Comparison of ENCODE assay signal across 22 mouse cellular contexts in genomic region chr8:70914704-70915103, GRCm38 (mm10). TPM values are rescaled to one million over a fixed set of nuclear protein-coding genes. Genes with fewer than 3 reads are reported as not detected.
A peak's percentile ranks its signal among the peaks of the same experiment; 100 is the strongest.
DNase-seq lines count a peak whose midpoint lies in the region; TF ChIP-seq lines count a peak whose summit lies in the region.
"Had no signal": no experiment of that assay in that cellular context is flagged by ENCODE, and none has a peak within 500 bp of the region (broad histone marks: within the 10 kb centered on the region; RNA-seq: fewer than 3 reads in every experiment).

No protein-coding gene starts in this region.

- H3K36me3 ChIP-seq in ES-E14 (ENCODE audit: control insufficient read depth, insufficient read depth, low read length, poor library complexity, severe bottlenecking): peaks cover 48% of the 10 kb centered on the region

- H3K4me1 ChIP-seq in ES-E14 (ENCODE audit: control insufficient read depth in 2 of 2, insufficient read depth in 2 of 2, low read length in 2 of 2, poor library complexity in 1 of 2): peaks cover 4 to 19% of the 10 kb centered on the region in 2 experiments; a peak in 3 of 4 replicates
- H3K4me1 ChIP-seq: embryonic facial prominence, embryonic 10.5 days; forebrain, embryonic 13.5 days; heart, embryonic 15.5 days; hindbrain, embryonic 15.5 days had no signal

- peak overlapping the region; percentile 32 for H3K9ac ChIP-seq in ES-E14 (ENCODE audit: insufficient read depth, low read depth, low read length, poor library complexity, severe bottlenecking)
- H3K9ac ChIP-seq: forebrain, embryonic 13.5 days; forebrain, postnatal 0 days; heart, embryonic 15.5 days; hindbrain, embryonic 15.5 days had no signal

- in situ Hi-C loops in ES-E14 (cut with MboI; ENCODE audit: low sequenced_read_pairs in 2 of 2, unreplicated experiment in 2 of 2): no loop called here

- no peak overlapping the region for H3K4me3 ChIP-seq in layer of hippocampus, adult 2 months
- peak overlapping the region; percentile 31 to 52; a peak in 2 of 4 replicates for H3K4me3 ChIP-seq in ES-E14 (ENCODE audit: insufficient read depth in 1 of 2, low read depth in 1 of 2, low read length in 2 of 2, poor library complexity in 1 of 2, severe bottlenecking in 1 of 2)
- H3K4me3 ChIP-seq: embryonic facial prominence, embryonic 10.5 days; forebrain, embryonic 13.5 days; heart, embryonic 10.5 days; heart, embryonic 15.5 days; hindbrain, embryonic 15.5 days had no signal

- no peaks in the 10 kb centered on the region for H3K9me3 ChIP-seq in ES-E14 (ENCODE audit: control insufficient read depth, insufficient read depth, low read depth, low read length)
- H3K9me3 ChIP-seq: embryonic facial prominence, embryonic 10.5 days; forebrain, embryonic 13.5 days; heart, embryonic 10.5 days; heart, embryonic 15.5 days; hindbrain, embryonic 15.5 days had no signal

- TF ChIP-seq CTCF in layer of hippocampus, adult 2 months (conservative IDR thresholded peaks at IDR 0.05): no peak

- peak; percentile 14 for DNase-seq in cerebellum, adult 11-12 months
- DNase-seq in cerebellum, adult 8-10 months: no peak
- DNase-seq in layer of hippocampus, adult 2 months (ENCODE audit: low spot score in 2 of 2): no peak
- DNase-seq in layer of hippocampus, adult 9-10 months (ENCODE audit: low spot score): no peak
- no peak for DNase-seq in ES-E14 (ENCODE audit: low read depth, low spot score)
- DNase-seq in ovary, adult 18-20 months (ENCODE audit: low spot score): no peak
- DNase-seq in left cerebral cortex, adult 11 months (ENCODE audit: low spot score): no peak
- DNase-seq: adrenal gland, postnatal 14 days; B cell, adult 2 months; cerebellum, adult 18-20 months; cerebellum, postnatal 10 days; forebrain, postnatal 0 days; gastrocnemius, postnatal 25 days; heart, adult 18-20 months; heart, postnatal 14 days had no signal

- peak overlapping the region; percentile 76 for H3K27ac ChIP-seq in layer of hippocampus, adult 2 months
- H3K27ac ChIP-seq in ES-E14 (ENCODE audit: insufficient read depth, low read depth, low read length, poor library complexity, severe bottlenecking): no peak overlapping the region
- H3K27ac ChIP-seq: embryonic facial prominence, embryonic 10.5 days; forebrain, embryonic 13.5 days; heart, embryonic 10.5 days; heart, embryonic 15.5 days; hindbrain, embryonic 15.5 days had no signal

TF ChIP-seq in ES-E14, 5 proteins besides CTCF, POLR2A, EP300 and RAD21:
- no peak for TF ChIP-seq HCFC1 (IDR thresholded peaks at IDR 0.05; ENCODE audit: borderline replicate concordance, insufficient read depth, low read length)
- no peak for TF ChIP-seq ZC3H11A (IDR thresholded peaks at IDR 0.05; ENCODE audit: borderline replicate concordance, low read depth, low read length)
- TF ChIP-seq ZNF384 (IDR thresholded peaks at IDR 0.05; ENCODE audit: low read depth, low read length): no peak
- no peak for TF ChIP-seq CHD2 (IDR thresholded peaks at IDR 0.05; ENCODE audit: low read depth, low read length)
- TF ChIP-seq MAFK (IDR thresholded peaks at IDR 0.05; ENCODE audit: insufficient read depth, low read depth, low read length): no peak
TF ChIP-seq in ES-E14: peak in this region for 0.

RNA-seq across cellular contexts. Expression of gene Map1s, which starts 9.0 kb away (rescaled TPM):
- total RNA-seq in layer of hippocampus, adult 2 months (2021): 10 to 100 TPM; 97.0 to 98.1 TPM
- 53.4 and 60.8 TPM in 2 replicates for total RNA-seq in ES-E14 (2012; rRNA removed)

RNA-seq across cellular contexts. Expression of gene Rpl18a, which starts 17.5 kb away (rescaled TPM):
- total RNA-seq in layer of hippocampus, adult 2 months (2021): 100 to 1,000 TPM; 698 to 704 TPM
- total RNA-seq in ES-E14 (2012; rRNA removed): 2,806 and 2,972 TPM in 2 replicates

RNA-seq across cellular contexts. Expression of gene Slc5a5, which starts 22.1 kb away (rescaled TPM):
- total RNA-seq in layer of hippocampus, adult 2 months (2021): 1 to 10 TPM; 5.9 to 8.0 TPM
- total RNA-seq in ES-E14 (2012; rRNA removed): 2.5 and 3.4 TPM in 2 replicates
- total RNA-seq: adrenal gland, adult 18-20 months; adrenal gland, postnatal 14 days; gastrocnemius, postnatal 25 days; heart, adult 18-20 months; hematopoietic stem cell, adult 5-6 weeks had no signal

RNA-seq across cellular contexts. Expression of gene Ccdc124, which starts 41.0 kb away (rescaled TPM):
- 10 to 100 TPM; 82.2 to 88.9 TPM for total RNA-seq in layer of hippocampus, adult 2 months (2021)
- 52.5 and 82.3 TPM in 2 replicates for total RNA-seq in ES-E14 (2012; rRNA removed)

RNA-seq across cellular contexts. Expression of gene Kcnn1, which starts 51.6 kb away (rescaled TPM):
- total RNA-seq in layer of hippocampus, adult 2 months (2021): 10 to 100 TPM; 17.4 to 18.3 TPM
- 3.7 and 6.6 TPM in 2 replicates for total RNA-seq in ES-E14 (2012; rRNA removed)
